8 mouse cellular contexts compared by ENCODE assay signal in genomic region chr6:40236841-40237765, GRCm38 (mm10).
A peak's percentile ranks its signal among the peaks of the same experiment; 100 is the strongest.
DNase-seq lines count a peak whose midpoint lies in the region; ATAC-seq lines count a peak whose summit lies in the region.

No protein-coding gene starts in this region.

- no peaks in the 10 kb centered on the region for H3K27me3 ChIP-seq in heart, embryonic 11.5 days (ENCODE audit: control insufficient read depth, insufficient read depth, low read length)

- H3K9ac ChIP-seq in heart, embryonic 11.5 days (ENCODE audit: low read depth, low read length): no peak overlapping the region

- ATAC-seq in heart, embryonic 11.5 days (replicated peaks; ENCODE audit: insufficient number of reproducible peaks, low FRiP score, low TSS enrichment): no peak

- no peak overlapping the region for H3K4me3 ChIP-seq in heart, embryonic 11.5 days (ENCODE audit: low read depth, low read length)

- 62% methylated on average over 13 of the region's 13 CpGs for WGBS in heart, embryonic 11.5 days (ENCODE audit: insufficient replicate concordance)

- H3K27ac ChIP-seq in heart, embryonic 11.5 days (ENCODE audit: low read depth, low read length): no peak overlapping the region

- no peaks in the 10 kb centered on the region for H3K9me3 ChIP-seq in heart, embryonic 11.5 days (replicated peaks; ENCODE audit: control insufficient read depth, low read length)

- no peak overlapping the region for H3K4me2 ChIP-seq in heart, embryonic 11.5 days

- no peaks in the 10 kb centered on the region for H3K36me3 ChIP-seq in heart, embryonic 11.5 days (ENCODE audit: control insufficient read depth, insufficient read depth, low read length)

- no peaks in the 10 kb centered on the region for H3K4me1 ChIP-seq in heart, embryonic 11.5 days (ENCODE audit: control insufficient read depth, insufficient read depth, low read length)

- DNase-seq in heart, adult 8-10 months (ENCODE audit: low spot score): peak; percentile 11
- DNase-seq in 416B (ENCODE audit: low read depth): peak; percentile 45
- DNase-seq in adrenal gland, adult 2 months: peak; percentile 23
- DNase-seq in embryo, embryonic 10 days (ENCODE audit: low spot score): peak; percentile 63
- DNase-seq in kidney, adult 8-10 months: peak; percentile 68 to 89
- peak; percentile 27 to 57 for DNase-seq in lung, postnatal 4 days
- peak; percentile 70 for DNase-seq in testis, postnatal 14 days (ENCODE audit: low spot score)

Comparison
In these comparisons a context has a peak if more than half of its experiments do, and no peak if none do; other contexts are left out.
1. DNase-seq: peak in every context shown above with its lines; median percentile 78 in kidney, adult 8-10 months; 70 in testis, postnatal 14 days; 63 in embryo, embryonic 10 days; 45 in 416B; 42 in lung, postnatal 4 days; 23 in adrenal gland, adult 2 months; 11 in heart, adult 8-10 months.